ENCODE assay signal across 15 mouse cellular contexts in genomic region chr17:46059226-46059825, GRCm38 (mm10). TPM values are rescaled to one million over a fixed set of nuclear protein-coding genes. Genes with fewer than 3 reads are reported as not detected.
A peak's percentile ranks its signal among the peaks of the same experiment; 100 is the strongest.
DNase-seq lines count a peak whose midpoint lies in the region; ATAC-seq and TF ChIP-seq lines count a peak whose summit lies in the region.
"Had no signal": no experiment of that assay in that cellular context is flagged by ENCODE, and none has a peak within 500 bp of the region (broad histone marks: within the 10 kb centered on the region; RNA-seq: fewer than 3 reads in every experiment).

No protein-coding gene starts in this region.

- no peaks in the 10 kb centered on the region for H3K9me3 ChIP-seq in kidney, embryonic 15.5 days (replicated peaks)
- no peaks in the 10 kb centered on the region for H3K9me3 ChIP-seq in lung, postnatal 0 days (ENCODE audit: low read length)
- H3K9me3 ChIP-seq: forebrain, embryonic 15.5 days; G1E; liver, embryonic 13.5 days; midbrain, embryonic 15.5 days had no signal

- no peaks in the 10 kb centered on the region for H3K36me3 ChIP-seq in kidney, embryonic 15.5 days
- H3K36me3 ChIP-seq in lung, postnatal 0 days (ENCODE audit: insufficient read depth, low read length): no peaks in the 10 kb centered on the region
- H3K36me3 ChIP-seq: forebrain, embryonic 15.5 days; G1E; liver, embryonic 13.5 days; midbrain, embryonic 15.5 days had no signal

- no peak for ATAC-seq in kidney, embryonic 15.5 days (replicated peaks; ENCODE audit: low FRiP score)
- ATAC-seq in lung, postnatal 0 days: peak; percentile 39
- ATAC-seq in frontal cortex, adult (ENCODE audit: low TSS enrichment): no peak
- ATAC-seq: forebrain, embryonic 15.5 days; intestine, postnatal 0 days; midbrain, embryonic 15.5 days had no signal

- peak; percentile 36; the same call in 1 of the 2 replicates for TF ChIP-seq EP300 in lung, postnatal 0 days (IDR thresholded peaks at IDR 0.05)

- TF ChIP-seq CTCF in lung, postnatal 0 days (IDR thresholded peaks at IDR 0.05): no peak

- no peaks in the 10 kb centered on the region for H3K27me3 ChIP-seq in kidney, embryonic 15.5 days
- H3K27me3 ChIP-seq in lung, postnatal 0 days (replicated peaks; ENCODE audit: insufficient read depth, low read length): no peaks in the 10 kb centered on the region
- H3K27me3 ChIP-seq: forebrain, embryonic 15.5 days; midbrain, embryonic 15.5 days had no signal

- 70% methylated on average over 15 of the region's 15 CpGs for WGBS in kidney, embryonic 15.5 days
- 50% methylated on average over 15 of the region's 15 CpGs for whole genome bisulfite sequencing in lung, postnatal 0 days

- peaks cover 28% of the 10 kb centered on the region for H3K4me1 ChIP-seq in kidney, embryonic 15.5 days
- peaks cover 12% of the 10 kb centered on the region for H3K4me1 ChIP-seq in lung, postnatal 0 days (ENCODE audit: insufficient read depth, low read depth, low read length)

- DNase-seq in kidney, adult 11 months: peak; percentile 46
- DNase-seq in right cerebral cortex, postnatal 4 days: peak; percentile 9
- no peak for DNase-seq in right cerebral cortex, postnatal 36 days (ENCODE audit: low spot score in 2 of 2)
- peak; percentile 39 for DNase-seq in lung, postnatal 0 days (ENCODE audit: low spot score)
- DNase-seq in urinary bladder, postnatal 25 days (ENCODE audit: low spot score): peak; percentile 66
- DNase-seq in cerebellum, adult 9-11 months: no peak
- DNase-seq: liver, embryonic 13.5 days; right cerebral cortex, postnatal 14 days had no signal

- H3K27ac ChIP-seq in kidney, embryonic 15.5 days: no peak overlapping the region
- no peak overlapping the region for H3K27ac ChIP-seq in lung, postnatal 0 days (ENCODE audit: low read length)
- H3K27ac ChIP-seq: forebrain, embryonic 15.5 days; hindbrain, embryonic 14.5 days; liver, embryonic 13.5 days; midbrain, embryonic 15.5 days had no signal

- H3K4me2 ChIP-seq in kidney, embryonic 15.5 days: no peak overlapping the region
- H3K4me2 ChIP-seq in lung, postnatal 0 days (replicated peaks; ENCODE audit: low read depth, low read length): no peak overlapping the region
- H3K4me2 ChIP-seq: forebrain, embryonic 15.5 days; hindbrain, embryonic 14.5 days; liver, embryonic 13.5 days; midbrain, embryonic 15.5 days had no signal

- H3K4me3 ChIP-seq in kidney, embryonic 15.5 days (replicated peaks): no peak overlapping the region
- no peak overlapping the region for H3K4me3 ChIP-seq in lung, postnatal 0 days (ENCODE audit: low read depth, low read length)
- H3K4me3 ChIP-seq: forebrain, embryonic 15.5 days; liver, embryonic 13.5 days; midbrain, embryonic 15.5 days had no signal

- H3K9ac ChIP-seq in kidney, embryonic 15.5 days: no peak overlapping the region
- H3K9ac ChIP-seq in lung, postnatal 0 days (replicated peaks; ENCODE audit: low read depth): no peak overlapping the region
- H3K9ac ChIP-seq: forebrain, embryonic 15.5 days; hindbrain, embryonic 14.5 days; liver, embryonic 13.5 days; midbrain, embryonic 15.5 days had no signal

RNA-seq across cellular contexts. Expression of gene Vegfa, which starts 27.2 kb away (rescaled TPM):
- 5.9 and 6.6 TPM in 2 replicates for polyA plus RNA-seq in kidney, embryonic 15.5 days (2015; fragmentation: Nextera tagmentation; extraction: Ambion mirVana)
- polyA plus RNA-seq in lung, postnatal 0 days (2015; fragmentation: Nextera tagmentation; extraction: Ambion mirVana): 21.4 and 31.9 TPM in 2 replicates

RNA-seq across cellular contexts. Expression of gene Mrps18a, which starts 51.5 kb away (rescaled TPM):
- 154 and 155 TPM in 2 replicates for polyA plus RNA-seq in kidney, embryonic 15.5 days (2015; fragmentation: Nextera tagmentation; extraction: Ambion mirVana)
- polyA plus RNA-seq in lung, postnatal 0 days (2015; fragmentation: Nextera tagmentation; extraction: Ambion mirVana): 96.4 and 103 TPM in 2 replicates

Comparison
In these comparisons a context has a peak if more than half of its experiments do, and no peak if none do; other contexts are left out.
1. DNase-seq: peak in kidney, adult 11 months (single experiment), right cerebral cortex, postnatal 4 days (single experiment), lung, postnatal 0 days (single experiment) and urinary bladder, postnatal 25 days (single experiment); none in right cerebral cortex, postnatal 36 days (0 of 2) and cerebellum, adult 9-11 months (single experiment).